Mouse (Mus musculus): ENCODE data around the gene Tbc1d12. TPM values are rescaled to one million over a fixed set of nuclear protein-coding genes. Genes with fewer than 3 reads are reported as not detected.

The Tbc1d12 gene
- 5.4 TPM for polyA plus RNA-seq (2014; fragmentation: Illumina TruSeq; extraction: RNeasy Lipid Tissue Mini Kit (QIAGEN cat#74804); ENCODE audit: low read depth, low replicate concordance)

DNA sequence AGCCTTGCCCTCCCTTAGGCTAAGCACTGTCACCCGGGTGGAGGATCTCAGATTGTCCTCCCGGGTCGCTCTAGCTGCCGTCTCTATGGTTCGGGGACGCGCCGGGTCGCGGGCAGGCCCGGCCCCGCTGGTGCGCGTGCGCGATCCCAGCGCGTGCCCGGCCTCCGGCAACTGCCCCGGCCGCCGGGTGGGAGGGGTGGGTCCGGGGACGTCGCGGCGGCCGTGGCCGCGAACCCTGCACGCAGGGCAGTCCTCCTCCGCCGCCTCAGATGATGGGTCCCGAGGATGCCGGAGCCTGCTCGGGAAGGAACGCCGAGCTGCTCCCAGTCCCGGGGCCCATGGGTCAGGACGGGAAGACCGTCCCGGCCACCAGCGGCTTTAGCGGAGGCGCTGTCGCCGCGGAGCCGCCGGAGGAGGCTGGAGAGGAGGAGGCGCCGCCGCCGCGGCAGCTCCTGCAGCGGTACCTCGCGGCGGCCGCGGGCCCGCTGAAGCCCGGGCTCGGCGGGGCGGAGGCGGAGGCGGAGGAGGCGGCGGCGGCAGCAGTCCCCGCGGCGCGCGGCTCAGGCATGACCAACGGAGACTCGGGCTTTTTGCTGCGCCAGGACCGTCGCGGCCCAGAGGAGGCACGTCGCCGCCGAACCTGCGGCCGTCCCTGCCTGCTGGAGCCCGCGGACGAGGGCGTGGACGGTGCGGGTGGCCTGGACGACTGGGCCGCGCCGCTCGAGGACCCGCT lies at the start of gene Tbc1d12:
TSS of gene Tbc1d12 (plus strand) at position 142 of the 733 bp plus-strand sequence.

DNA sequence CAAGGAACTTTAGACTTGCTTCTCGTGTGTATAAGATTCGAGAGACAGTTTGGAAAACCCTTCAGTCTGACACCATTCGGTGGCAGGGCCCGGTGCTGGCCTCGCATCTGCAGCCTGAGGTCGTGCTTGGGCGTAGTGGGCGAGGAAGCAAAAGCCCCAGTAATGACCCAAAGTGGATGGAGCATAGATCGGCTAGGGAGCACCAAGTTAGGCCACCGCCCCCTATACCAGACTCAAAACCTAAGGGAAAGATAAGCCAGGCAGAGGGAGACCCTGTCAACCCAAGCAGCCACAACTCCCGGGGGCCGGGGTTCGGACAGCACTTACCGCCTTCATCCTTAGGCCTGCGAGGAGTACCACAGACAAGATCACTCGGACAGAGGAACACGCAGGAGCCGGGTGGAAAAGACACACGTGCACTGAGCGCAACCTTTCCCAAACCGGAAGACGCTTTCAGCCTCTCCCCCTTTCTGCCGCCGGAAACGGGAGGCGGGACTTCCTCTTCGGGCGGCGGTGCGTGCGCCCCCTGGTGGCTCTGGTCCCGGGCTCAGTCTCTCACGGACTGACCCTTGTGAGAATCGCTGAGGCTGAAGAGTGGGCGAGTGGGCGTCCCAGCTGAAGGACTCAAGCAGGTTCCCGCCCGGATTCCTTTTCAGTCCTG lies 17.5 kb upstream of the Tbc1d12 start, which contains the start of gene Noc3l:
TSS of gene Noc3l (minus strand) at position 472 of the 661 bp plus-strand sequence.

DNA sequence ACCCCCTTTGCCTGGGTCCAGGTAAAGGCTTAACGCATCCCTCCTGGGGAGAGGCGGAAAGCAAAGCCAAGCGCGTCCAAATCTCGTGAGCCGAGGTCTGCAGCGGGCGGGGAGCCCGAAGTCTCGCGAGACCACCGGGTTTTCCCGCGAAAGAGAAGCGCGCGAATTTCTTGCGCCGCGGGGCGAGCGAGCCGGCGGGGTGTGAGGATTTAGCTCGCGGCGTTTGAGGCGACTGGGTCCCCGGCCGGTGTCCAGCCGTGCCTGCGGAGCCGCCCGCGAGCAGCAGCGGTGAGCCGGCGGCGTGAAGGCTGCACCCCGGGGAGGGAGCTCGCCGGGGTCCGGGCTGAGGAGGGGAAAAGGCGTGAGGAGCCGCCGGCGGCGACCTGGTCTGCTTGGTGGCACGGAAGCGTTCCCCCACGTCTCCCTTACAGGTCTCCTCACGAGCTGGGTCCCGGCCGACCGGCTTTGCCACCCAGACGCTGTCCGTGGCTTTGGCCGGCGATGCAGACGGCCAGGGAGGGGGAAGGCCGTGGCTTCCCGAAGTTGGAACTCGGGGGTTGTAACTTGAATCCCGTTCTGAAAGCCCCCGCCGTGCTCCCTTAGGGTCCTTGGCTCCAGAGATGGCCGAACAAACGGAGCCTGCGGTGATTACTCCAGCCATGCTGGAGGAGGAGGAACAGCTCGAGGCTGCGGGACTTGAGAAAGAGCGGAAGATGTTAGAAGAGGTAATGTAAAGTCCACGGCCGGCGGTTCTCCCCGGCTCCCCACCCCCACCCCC lies 94.6 kb downstream of the Tbc1d12 start, which contains the start of gene Hells:
TSS of gene Hells (plus strand) at position 128 of the 778 bp plus-strand sequence.

Other genes with a start within 250 kb of the Tbc1d12 start
- gene Noc3l, start 17.3 kb upstream of the Tbc1d12 start, polyA plus RNA-seq (2014; fragmentation: Illumina TruSeq; extraction: RNeasy Lipid Tissue Mini Kit (QIAGEN cat#74804); ENCODE audit: low read depth, low replicate concordance): 7.2 TPM
- 0.73 TPM for gene Hells, start 94.3 kb downstream of the Tbc1d12 start, polyA plus RNA-seq (2014; fragmentation: Illumina TruSeq; extraction: RNeasy Lipid Tissue Mini Kit (QIAGEN cat#74804); ENCODE audit: low read depth, low replicate concordance)
- not detected for gene Cyp2c55, start 170.4 kb downstream of the Tbc1d12 start, polyA plus RNA-seq (2014; fragmentation: Illumina TruSeq; extraction: RNeasy Lipid Tissue Mini Kit (QIAGEN cat#74804); ENCODE audit: low read depth, low replicate concordance)
- not detected for gene Cyp2c65, start 224.4 kb downstream of the Tbc1d12 start, polyA plus RNA-seq (2014; fragmentation: Illumina TruSeq; extraction: RNeasy Lipid Tissue Mini Kit (QIAGEN cat#74804); ENCODE audit: low read depth, low replicate concordance)